Mouse (Mus musculus): ENCODE data around the gene Elavl3. TPM values are rescaled to one million over a fixed set of nuclear protein-coding genes. Genes with fewer than 3 reads are reported as not detected.

Gene Elavl3
- total and polyA plus RNA-seq, 2 experiments, result not detected

- peak within 1 kb of the TSS; percentile 54 for H3K9ac ChIP-seq (ENCODE audit: low read depth, low read length)
- 0 out of 2 replicates have a peak, but pooled peaks cover 3% of the 10 kb centered on the region for H3K79me2 ChIP-seq (ENCODE audit: control insufficient read depth, insufficient read depth, low read length)
- peaks cover 4% of the 10 kb centered on the region; the same call in 1 of the 2 replicates for H3K4me1 ChIP-seq (ENCODE audit: control insufficient read depth, insufficient read depth, low read length)
- DNase-seq (ENCODE audit: extremely low read depth, low read depth, low spot score), result peak; percentile 99
- no peak for TF ChIP-seq CTCF (IDR thresholded peaks at IDR 0.05; ENCODE audit: low read depth, low read length)
- peak; percentile 62; the same call in 1 of the 2 replicates for TF ChIP-seq POLR2A (IDR thresholded peaks at IDR 0.05; ENCODE audit: extremely low read depth, insufficient read depth, low read length)
- peak within 1 kb of the TSS; percentile 62 for H3K4me3 ChIP-seq (ENCODE audit: insufficient read depth, low read depth, low read length)
- no peaks in the 10 kb centered on the region for H3K27me3 ChIP-seq (ENCODE audit: control insufficient read depth, insufficient read depth, low read length)
- H3K27ac ChIP-seq (replicated peaks; ENCODE audit: insufficient read depth, low read depth, low read length), result peak within 1 kb of the TSS; percentile 24
- 9% methylated on average over 57 of the region's 57 CpGs for WGBS
- H3K36me3 ChIP-seq (ENCODE audit: control insufficient read depth, insufficient read depth, low read length), result peaks cover 3% of the 10 kb centered on the region; the same call in 1 of the 2 replicates
Observed at GRCm38 (mm10) chr9:22002194-22003162, 49.3 kb downstream of the Elavl3 start, which contains the start of the genes Ccdc151 and Prkcsh. Gene Ccdc151 (minus strand): TSS chr9:22002634. Gene Prkcsh (plus strand): TSS chr9:22002806.

- H3K36me3 ChIP-seq (ENCODE audit: control insufficient read depth, insufficient read depth, low read length), result no peaks in the 10 kb centered on the region; the same call in 1 of the 2 replicates
- no peak for TF ChIP-seq POLR2A (IDR thresholded peaks at IDR 0.05; ENCODE audit: extremely low read depth, insufficient read depth, low read length)
- TF ChIP-seq CTCF (IDR thresholded peaks at IDR 0.05; ENCODE audit: low read depth, low read length), result no peak
- H3K27ac ChIP-seq (replicated peaks; ENCODE audit: insufficient read depth, low read depth, low read length), result no peak overlapping the region
- no peak for DNase-seq (ENCODE audit: extremely low read depth, low read depth, low spot score)
- H3K79me2 ChIP-seq (ENCODE audit: control insufficient read depth, insufficient read depth, low read length), result 0 out of 2 replicates have a peak, but pooled peaks cover 3% of the 10 kb centered on the region
- no peak overlapping the region for H3K9ac ChIP-seq (ENCODE audit: low read depth, low read length)
- no peak overlapping the region for H3K4me3 ChIP-seq (ENCODE audit: insufficient read depth, low read depth, low read length)
- peaks cover 4% of the 10 kb centered on the region; the same call in 1 of the 2 replicates for H3K4me1 ChIP-seq (ENCODE audit: control insufficient read depth, insufficient read depth, low read length)
- H3K27me3 ChIP-seq (ENCODE audit: control insufficient read depth, insufficient read depth, low read length), result no peaks in the 10 kb centered on the region
- WGBS, result 90% methylated on average over 4 of the region's 4 CpGs
Observed at GRCm38 (mm10) chr9:22001633-22002032, 50.2 kb downstream of the Elavl3 start.

- WGBS, result 84% methylated on average over 6 of the region's 6 CpGs
- Histone ChIP-seq H3K9ac (ENCODE audit: low read depth, low read length) (no peak overlapping the region), H3K36me3 (ENCODE audit: control insufficient read depth, insufficient read depth, low read length) (no peaks in the 10 kb centered on the region), H3K4me1 (ENCODE audit: control insufficient read depth, insufficient read depth, low read length) (peaks cover 4% of the 10 kb centered on the region; the same call in 1 of the 2 replicates), H3K79me2 (ENCODE audit: control insufficient read depth, insufficient read depth, low read length) (0 out of 2 replicates have a peak, but pooled peaks cover 3% of the 10 kb centered on the region), H3K27me3 (ENCODE audit: control insufficient read depth, insufficient read depth, low read length) (no peaks in the 10 kb centered on the region), H3K27ac (replicated peaks; ENCODE audit: insufficient read depth, low read depth, low read length) (no peak overlapping the region), H3K4me3 (ENCODE audit: insufficient read depth, low read depth, low read length) (no peak overlapping the region)
- DNase-seq (ENCODE audit: extremely low read depth, low read depth, low spot score), result no peak
- TF ChIP-seq POLR2A (IDR thresholded peaks at IDR 0.05; ENCODE audit: extremely low read depth, insufficient read depth, low read length), result no peak
- no peak for TF ChIP-seq CTCF (IDR thresholded peaks at IDR 0.05; ENCODE audit: low read depth, low read length)
Observed at GRCm38 (mm10) chr9:22000296-22000695, 51.5 kb downstream of the Elavl3 start.

- H3K27me3 ChIP-seq (ENCODE audit: control insufficient read depth, insufficient read depth, low read length), result no peaks in the 10 kb centered on the region
- 74% methylated on average over 3 of the region's 3 CpGs for WGBS
- TF ChIP-seq CTCF (IDR thresholded peaks at IDR 0.05; ENCODE audit: low read depth, low read length), result no peak
- no peak for TF ChIP-seq POLR2A (IDR thresholded peaks at IDR 0.05; ENCODE audit: extremely low read depth, insufficient read depth, low read length)
Observed at GRCm38 (mm10) chr9:21996178-21996867, 55.5 kb downstream of the Elavl3 start.

GRCm38 (mm10) chr9:21992227-21992626, 59.6 kb downstream of the Elavl3 start:
- no peak overlapping the region for H3K4me3 ChIP-seq (ENCODE audit: insufficient read depth, low read depth, low read length)
- peak overlapping the region; percentile 78 for H3K27ac ChIP-seq (replicated peaks; ENCODE audit: insufficient read depth, low read depth, low read length)
- WGBS, result 18% methylated on average over 4 of the region's 4 CpGs
- peaks cover 24% of the 10 kb centered on the region for H3K4me1 ChIP-seq (ENCODE audit: control insufficient read depth, insufficient read depth, low read length)
- TF ChIP-seq CTCF (IDR thresholded peaks at IDR 0.05; ENCODE audit: low read depth, low read length), result no peak
- TF ChIP-seq POLR2A (IDR thresholded peaks at IDR 0.05; ENCODE audit: extremely low read depth, insufficient read depth, low read length), result no peak
- H3K36me3 ChIP-seq (ENCODE audit: control insufficient read depth, insufficient read depth, low read length), result no peaks in the 10 kb centered on the region
- peak; percentile 97 for DNase-seq (ENCODE audit: extremely low read depth, low read depth, low spot score)
- no peaks in the 10 kb centered on the region for H3K27me3 ChIP-seq (ENCODE audit: control insufficient read depth, insufficient read depth, low read length)
- no peak overlapping the region for H3K9ac ChIP-seq (ENCODE audit: low read depth, low read length)
- peaks cover 5% of the 10 kb centered on the region; the same call in 1 of the 2 replicates for H3K79me2 ChIP-seq (ENCODE audit: control insufficient read depth, insufficient read depth, low read length)

More at GRCm38 (mm10) chr9:21996178-21996867, 55.5 kb downstream of the Elavl3 start:
- Histone ChIP-seq H3K36me3 (ENCODE audit: control insufficient read depth, insufficient read depth, low read length) (no peaks in the 10 kb centered on the region), H3K9ac (ENCODE audit: low read depth, low read length) (no peak overlapping the region), H3K79me2 (ENCODE audit: control insufficient read depth, insufficient read depth, low read length) (no peaks in the 10 kb centered on the region), H3K4me3 (ENCODE audit: insufficient read depth, low read depth, low read length) (no peak overlapping the region), H3K27ac (replicated peaks; ENCODE audit: insufficient read depth, low read depth, low read length) (no peak overlapping the region), H3K4me1 (ENCODE audit: control insufficient read depth, insufficient read depth, low read length) (peaks cover 11% of the 10 kb centered on the region)
- no peak for DNase-seq (ENCODE audit: extremely low read depth, low read depth, low spot score)

Data from liver, adult 2 months (tissue).